Mouse (Mus musculus): ENCODE results near the gene 1700029H14Rik.

Gene 1700029H14Rik

GRCm38 (mm10) chr8:13550718-13551573 lies 11.3 kb downstream of the 1700029H14Rik start:
- ChIA-PET POLR2A (interaction anchor here in 3 of 4 experiments (0.5 to 6.4 kb wide), 21 partner anchors 10 to 339 kb away, joined by 3 to 77 read pairs (median 6); partner anchors contain the start of genes Cdc16 (in 2 of the 3), Coprs (in 1 of the 3), Gas6 (in 1 of the 3) and Rasa3 (in 1 of the 3)), CTCF (interaction anchor here in 3 of 4 experiments (0.6 to 7.0 kb wide), 10 partner anchors 9 to 198 kb away, joined by 3 to 41 read pairs (median 3); no protein-coding TSS in a partner anchor)

GRCm38 (mm10) chr8:13548831-13549230 lies 13.4 kb downstream of the 1700029H14Rik start:
- CTCF ChIA-PET = interaction anchor here (0.5 to 7.0 kb wide), 33 partner anchors 8 to 1264 kb away, joined by 3 to 41 read pairs (median 5); partner anchors contain the start of genes 1700029H14Rik (in 2 of the 4), Rasa3 (in 2 of the 4) and Gas6 (in 1 of the 4)
- POLR2A ChIA-PET = interaction anchor here (0.5 to 6.4 kb wide), 96 partner anchors 8 to 1447 kb away, joined by 3 to 77 read pairs (median 4); partner anchors contain the start of genes Cdc16 (in 3 of the 4), Rasa3 (in 3 of the 4), 1700029H14Rik (in 2 of the 4) and Dcun1d2 (in 2 of the 4)

- ChIA-PET CTCF (interaction anchor here (0.5 to 7.0 kb wide), 24 partner anchors 8 to 1264 kb away, joined by 3 to 41 read pairs (median 6); partner anchors contain the start of genes 1700029H14Rik (in 2 of the 4), Gas6 (in 1 of the 4) and Rasa3 (in 1 of the 4)), POLR2A (interaction anchor here (0.5 to 6.4 kb wide), 69 partner anchors 9 to 1448 kb away, joined by 3 to 77 read pairs (median 5); partner anchors contain the start of genes Cdc16 (in 3 of the 4), Dcun1d2 (in 2 of the 4), Rasa3 (in 2 of the 4) and Tmco3 (in 2 of the 4))
Measured at GRCm38 (mm10) chr8:13548235-13548634, 14.0 kb downstream of the 1700029H14Rik start.

GRCm38 (mm10) chr8:13546421-13546820 lies 15.8 kb downstream of the 1700029H14Rik start:
- ChIA-PET CTCF (interaction anchor here in 2 of 4 experiments (1.2 to 7.0 kb wide), 6 partner anchors 9 to 135 kb away, joined by 4 to 41 read pairs (median 18); partner anchors contain the start of gene Gas6 (in 1 of the 2)), POLR2A (interaction anchor here in 3 of 4 experiments (0.9 to 6.4 kb wide), 12 partner anchors 7 to 239 kb away, joined by 3 to 77 read pairs (median 20); partner anchors contain the start of genes Cdc16 (in 1 of the 3), Cfap97d2 (in 1 of the 3) and Upf3a (in 1 of the 3))

- POLR2A ChIA-PET = interaction anchor here in 3 of 4 experiments (0.6 to 5.7 kb wide), 9 partner anchors 8 to 473 kb away, joined by 3 to 77 read pairs (median 3); partner anchors contain the start of gene Gas6 (in 1 of the 3)
- CTCF ChIA-PET = interaction anchor here in 2 of 4 experiments (0.9 to 2.1 kb wide), 5 partner anchors 8 to 128 kb away, joined by 3 to 6 read pairs (median 3); no protein-coding TSS in a partner anchor
Measured at GRCm38 (mm10) chr8:13541526-13541925, 20.7 kb downstream of the 1700029H14Rik start.

- POLR2A ChIA-PET = interaction anchor here in 3 of 4 experiments (1.2 to 5.7 kb wide), 4 partner anchors 8 to 10 kb away, joined by 5 to 77 read pairs (median 24); no protein-coding TSS in a partner anchor
- CTCF ChIA-PET = interaction anchor here in 1 of 4 experiments (1.2 to 2.1 kb wide), 2 partner anchors 9 to 127 kb away, joined by 6 to 8 read pairs; no protein-coding TSS in a partner anchor
Measured at GRCm38 (mm10) chr8:13540122-13540521, 22.1 kb downstream of the 1700029H14Rik start.

GRCm38 (mm10) chr8:13538821-13539220 lies 23.4 kb downstream of the 1700029H14Rik start:
- ChIA-PET POLR2A (interaction anchor here in 3 of 4 experiments (1.9 to 5.7 kb wide), 3 partner anchors 10 to 11 kb away, joined by 7 to 77 read pairs (median 40); no protein-coding TSS in a partner anchor), CTCF (interaction anchor here in 2 of 4 experiments (0.8 to 3.0 kb wide), 5 partner anchors 9 to 126 kb away, joined by 3 to 20 read pairs (median 4); no protein-coding TSS in a partner anchor)

GRCm38 (mm10) chr8:13537102-13537501 lies 25.2 kb downstream of the 1700029H14Rik start:
- ChIA-PET CTCF (interaction anchor here in 3 of 4 experiments (0.7 to 3.0 kb wide), 5 partner anchors 11 to 221 kb away, joined by 3 to 20 read pairs (median 4); partner anchors contain the start of gene Tmem255b (in 1 of the 3)), POLR2A (interaction anchor here (0.7 to 5.7 kb wide), 10 partner anchors 8 to 553 kb away, joined by 3 to 77 read pairs (median 3); partner anchors contain the start of gene Gas6 (in 1 of the 4))

- POLR2A ChIA-PET = interaction anchor here in 2 of 4 experiments (0.6 to 5.9 kb wide), 2 partner anchors 15 to 200 kb away, joined by 3 to 27 read pairs; no protein-coding TSS in a partner anchor
Measured at GRCm38 (mm10) chr8:13533123-13533522, 29.1 kb downstream of the 1700029H14Rik start.

GRCm38 (mm10) chr8:13531602-13532171 lies 30.6 kb downstream of the 1700029H14Rik start:
- POLR2A ChIA-PET = interaction anchor here in 1 of 4 experiments (5.9 kb wide), 1 partner anchor 17 kb away, joined by 27 read pairs; no protein-coding TSS in a partner anchor
- CTCF ChIA-PET = no interaction called here

More at GRCm38 (mm10) chr8:13533123-13533522, 29.1 kb downstream of the 1700029H14Rik start:
- CTCF ChIA-PET = no interaction called here

GRCm38 (mm10) chr8:13530941-13531340 lies 31.3 kb downstream of the 1700029H14Rik start:
- CTCF ChIA-PET = no interaction called here
- POLR2A ChIA-PET = interaction anchor here in 1 of 4 experiments (5.9 kb wide), 1 partner anchor 17 kb away, joined by 27 read pairs; no protein-coding TSS in a partner anchor

GRCm38 (mm10) chr8:13530401-13530800 lies 31.9 kb downstream of the 1700029H14Rik start:
- CTCF ChIA-PET = interaction anchor here in 2 of 4 experiments (1.1 to 1.6 kb wide), 3 partner anchors 9 to 75 kb away, joined by 3 to 5 read pairs (median 4); no protein-coding TSS in a partner anchor

GRCm38 (mm10) chr8:13529891-13530316 lies 32.4 kb downstream of the 1700029H14Rik start:
- POLR2A ChIA-PET = interaction anchor here in 1 of 4 experiments (5.9 kb wide), 1 partner anchor 18 kb away, joined by 27 read pairs; no protein-coding TSS in a partner anchor
- CTCF ChIA-PET = interaction anchor here in 2 of 4 experiments (0.7 to 1.6 kb wide), 4 partner anchors 9 to 242 kb away, joined by 3 to 5 read pairs (median 4); partner anchors contain the start of genes Dcun1d2 (in 1 of the 2) and Tmco3 (in 1 of the 2)

More at GRCm38 (mm10) chr8:13530401-13530800, 31.9 kb downstream of the 1700029H14Rik start:
- POLR2A ChIA-PET = interaction anchor here in 1 of 4 experiments (5.9 kb wide), 1 partner anchor 18 kb away, joined by 27 read pairs; no protein-coding TSS in a partner anchor

GRCm38 (mm10) chr8:13529011-13529840 lies 33.0 kb downstream of the 1700029H14Rik start:
- ChIA-PET CTCF (interaction anchor here in 2 of 4 experiments (0.6 to 1.6 kb wide), 9 partner anchors 9 to 242 kb away, joined by 3 to 5 read pairs (median 4); partner anchors contain the start of genes Dcun1d2 (in 1 of the 2) and Tmco3 (in 1 of the 2)), POLR2A (interaction anchor here in 2 of 4 experiments (0.6 to 5.9 kb wide), 3 partner anchors 8 to 39 kb away, joined by 3 to 27 read pairs (median 4); no protein-coding TSS in a partner anchor)

- ChIA-PET POLR2A (no interaction called here), CTCF (no interaction called here)
Measured at GRCm38 (mm10) chr8:13521392-13521791, 40.9 kb downstream of the 1700029H14Rik start.

- POLR2A ChIA-PET = interaction anchor here in 1 of 4 experiments (1.7 kb wide), 1 partner anchor 29 kb away, joined by 3 read pairs; no protein-coding TSS in a partner anchor
Measured at GRCm38 (mm10) chr8:13520349-13520748, 41.9 kb downstream of the 1700029H14Rik start.

More at GRCm38 (mm10) chr8:13520349-13520748, 41.9 kb downstream of the 1700029H14Rik start:
- CTCF ChIA-PET = no interaction called here
